Mouse (Mus musculus): Measurements from ENCODE around the gene Moxd1. TPM values are rescaled to one million over a fixed set of nuclear protein-coding genes. Genes with fewer than 3 reads are reported as not detected.

Gene Moxd1
- polyA plus RNA-seq, 1 experiment = 0.06 TPM

DNA sequence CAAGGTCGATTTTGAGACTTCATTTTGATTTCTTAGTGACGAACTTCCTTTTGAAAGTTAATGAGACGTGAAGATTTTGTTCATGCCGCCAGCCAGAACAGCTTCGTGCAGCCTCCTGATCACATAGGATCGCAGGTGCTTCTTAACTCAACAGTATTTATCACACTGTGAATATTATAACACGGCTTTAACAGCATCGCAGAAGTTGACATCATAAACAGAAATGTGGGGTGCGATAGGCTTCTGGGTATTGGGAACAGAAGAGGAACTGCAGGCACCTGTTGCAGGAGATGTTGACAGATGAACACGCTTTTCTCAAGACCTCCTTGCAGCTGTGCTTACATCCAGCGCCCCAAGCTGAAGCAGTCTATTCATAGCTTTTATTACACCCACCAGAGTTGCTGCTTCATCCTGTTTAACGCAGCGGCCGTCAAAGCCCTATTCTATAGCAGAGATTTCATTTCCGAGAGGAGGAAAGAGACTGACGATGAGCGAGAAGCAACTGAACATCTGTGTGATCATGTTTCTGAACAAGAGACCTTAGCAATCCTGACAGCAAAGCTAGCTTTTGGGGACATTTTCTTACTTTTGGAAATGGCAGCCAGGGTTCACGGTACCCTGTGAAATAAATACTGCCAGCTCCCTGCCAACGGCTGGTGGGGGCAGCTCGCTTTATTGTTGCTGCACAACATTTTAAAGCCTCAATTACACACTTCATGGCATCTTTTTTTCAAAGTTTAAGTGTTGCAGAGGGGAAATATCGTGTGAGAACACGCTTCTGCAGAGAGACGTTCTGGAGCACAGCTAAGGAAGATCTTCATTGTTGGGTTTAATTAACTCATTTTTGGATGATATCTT is 12.3 kb downstream of the Moxd1 start:
- Histone ChIP-seq H3K36me3 (ENCODE audit: control insufficient read depth, insufficient read depth, low read length) (no peaks in the 10 kb centered on the region), H3K27ac (ENCODE audit: insufficient read depth, low read length) (no peak overlapping the region), H3K4me1 (ENCODE audit: control insufficient read depth, insufficient read depth, insufficient read length) (no peaks in the 10 kb centered on the region), H3K27me3 (ENCODE audit: control insufficient read depth, insufficient read depth, low read length) (no peaks in the 10 kb centered on the region), H3K4me3 (ENCODE audit: extremely low read depth, insufficient read depth, insufficient read length) (no peak overlapping the region; the same call in 1 of the 2 replicates)
- TF ChIP-seq CTCF (IDR thresholded peaks at IDR 0.05; ENCODE audit: extremely low read depth, insufficient read depth, insufficient read length, insufficient replicate concordance) (no peak), POLR2A (IDR thresholded peaks at IDR 0.05; ENCODE audit: low read depth, low read length) (no peak)
- DNase-seq (ENCODE audit: low read depth in 1 of 2, low spot score in 2 of 2) = no peak
- WGBS = 41% methylated on average over 23 of the region's 23 CpGs

- Histone ChIP-seq H3K4me1 (ENCODE audit: control insufficient read depth, insufficient read depth, insufficient read length) (no peaks in the 10 kb centered on the region), H3K4me3 (ENCODE audit: extremely low read depth, insufficient read depth, insufficient read length) (no peak overlapping the region), H3K27ac (ENCODE audit: insufficient read depth, low read length) (no peak overlapping the region), H3K36me3 (ENCODE audit: control insufficient read depth, insufficient read depth, low read length) (no peaks in the 10 kb centered on the region), H3K27me3 (ENCODE audit: control insufficient read depth, insufficient read depth, low read length) (no peaks in the 10 kb centered on the region)
- 82% methylated on average over 4 of the region's 4 CpGs for WGBS
- DNase-seq (ENCODE audit: low read depth in 1 of 2, low spot score in 2 of 2) = no peak
- TF ChIP-seq CTCF (IDR thresholded peaks at IDR 0.05; ENCODE audit: extremely low read depth, insufficient read depth, insufficient read length, insufficient replicate concordance) = no peak
- no peak for TF ChIP-seq POLR2A (IDR thresholded peaks at IDR 0.05; ENCODE audit: low read depth, low read length)
Observed at GRCm38 (mm10) chr10:24246815-24247214, 23.5 kb downstream of the Moxd1 start.

GRCm38 (mm10) chr10:24248116-24248515 is 24.8 kb downstream of the Moxd1 start:
- no peak for DNase-seq (ENCODE audit: low read depth in 1 of 2, low spot score in 2 of 2)
- Histone ChIP-seq H3K4me3 (ENCODE audit: extremely low read depth, insufficient read depth, insufficient read length) (no peak overlapping the region), H3K27ac (ENCODE audit: insufficient read depth, low read length) (no peak overlapping the region), H3K27me3 (ENCODE audit: control insufficient read depth, insufficient read depth, low read length) (no peaks in the 10 kb centered on the region), H3K4me1 (ENCODE audit: control insufficient read depth, insufficient read depth, insufficient read length) (no peaks in the 10 kb centered on the region), H3K36me3 (ENCODE audit: control insufficient read depth, insufficient read depth, low read length) (no peaks in the 10 kb centered on the region)
- TF ChIP-seq CTCF (IDR thresholded peaks at IDR 0.05; ENCODE audit: extremely low read depth, insufficient read depth, insufficient read length, insufficient replicate concordance) (no peak), POLR2A (IDR thresholded peaks at IDR 0.05; ENCODE audit: low read depth, low read length) (no peak)

DNA sequence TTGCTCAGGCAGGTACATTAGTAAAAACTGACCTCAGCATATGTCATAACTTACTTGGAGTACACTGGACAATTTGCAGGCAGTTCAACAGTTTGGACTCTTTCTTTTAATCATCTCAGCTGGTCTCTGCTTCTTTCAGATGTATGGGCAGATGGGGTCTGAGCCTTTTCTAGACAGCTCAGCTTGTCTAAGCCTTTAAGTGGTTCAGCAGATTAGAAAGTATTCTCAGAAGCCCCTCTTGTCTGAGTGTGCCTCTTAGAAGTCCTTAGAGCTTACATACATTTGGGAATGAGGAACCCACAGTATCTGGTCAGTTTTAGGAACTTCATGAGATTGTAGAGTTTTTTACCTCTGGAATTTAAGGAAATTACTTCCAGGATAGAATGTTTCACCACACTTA is 28.3 kb downstream of the Moxd1 start:
- Histone ChIP-seq H3K27me3 (ENCODE audit: control insufficient read depth, insufficient read depth, low read length) (no peaks in the 10 kb centered on the region), H3K4me3 (ENCODE audit: extremely low read depth, insufficient read depth, insufficient read length) (no peak overlapping the region), H3K4me1 (ENCODE audit: control insufficient read depth, insufficient read depth, insufficient read length) (no peaks in the 10 kb centered on the region), H3K27ac (ENCODE audit: insufficient read depth, low read length) (no peak overlapping the region), H3K36me3 (ENCODE audit: control insufficient read depth, insufficient read depth, low read length) (no peaks in the 10 kb centered on the region)
- TF ChIP-seq CTCF (IDR thresholded peaks at IDR 0.05; ENCODE audit: extremely low read depth, insufficient read depth, insufficient read length, insufficient replicate concordance) (no peak), POLR2A (IDR thresholded peaks at IDR 0.05; ENCODE audit: low read depth, low read length) (no peak)
- DNase-seq (ENCODE audit: low read depth in 1 of 2, low spot score in 2 of 2) = no peak

DNA sequence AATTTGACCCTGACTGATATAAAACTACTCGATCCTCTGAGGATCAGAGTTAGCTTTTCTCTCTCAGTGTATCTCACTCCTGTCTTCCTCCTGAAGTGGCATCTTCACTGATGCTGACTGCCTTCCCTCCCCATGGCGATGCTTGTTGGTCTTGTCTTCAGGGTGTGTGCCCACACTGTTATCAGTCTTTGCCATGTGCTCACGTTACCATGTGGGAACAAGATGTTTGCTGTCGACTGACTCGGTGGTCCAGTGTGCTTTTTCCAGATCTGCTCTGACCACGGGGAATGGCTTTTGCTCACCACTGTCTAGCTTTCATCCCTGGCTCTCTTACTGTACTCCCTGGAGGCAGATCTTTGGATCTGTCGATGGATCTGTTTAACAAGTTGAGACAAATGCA is 34.8 kb downstream of the Moxd1 start:
- TF ChIP-seq POLR2A (IDR thresholded peaks at IDR 0.05; ENCODE audit: low read depth, low read length) (no peak), CTCF (IDR thresholded peaks at IDR 0.05; ENCODE audit: extremely low read depth, insufficient read depth, insufficient read length, insufficient replicate concordance) (no peak)
- H3K4me1 ChIP-seq (ENCODE audit: control insufficient read depth, insufficient read depth, insufficient read length) = no peaks in the 10 kb centered on the region
- no peak for DNase-seq (ENCODE audit: low read depth in 1 of 2, low spot score in 2 of 2)
- H3K36me3 ChIP-seq (ENCODE audit: control insufficient read depth, insufficient read depth, low read length) = no peaks in the 10 kb centered on the region
- H3K27me3 ChIP-seq (ENCODE audit: control insufficient read depth, insufficient read depth, low read length) = no peaks in the 10 kb centered on the region
- H3K4me3 ChIP-seq (ENCODE audit: extremely low read depth, insufficient read depth, insufficient read length) = no peak overlapping the region
- no peak overlapping the region for H3K27ac ChIP-seq (ENCODE audit: insufficient read depth, low read length)
- WGBS = 85% methylated on average over 7 of the region's 7 CpGs

- H3K4me3 ChIP-seq (ENCODE audit: extremely low read depth, insufficient read depth, insufficient read length) = no peak overlapping the region
- no peak for DNase-seq (ENCODE audit: low read depth in 1 of 2, low spot score in 2 of 2)
- no peaks in the 10 kb centered on the region for H3K27me3 ChIP-seq (ENCODE audit: control insufficient read depth, insufficient read depth, low read length)
- no peaks in the 10 kb centered on the region for H3K36me3 ChIP-seq (ENCODE audit: control insufficient read depth, insufficient read depth, low read length)
- 89% methylated on average over 3 of the region's 3 CpGs for WGBS
- no peak overlapping the region for H3K27ac ChIP-seq (ENCODE audit: insufficient read depth, low read length)
- no peaks in the 10 kb centered on the region for H3K4me1 ChIP-seq (ENCODE audit: control insufficient read depth, insufficient read depth, insufficient read length)
- TF ChIP-seq POLR2A (IDR thresholded peaks at IDR 0.05; ENCODE audit: low read depth, low read length) (no peak), CTCF (IDR thresholded peaks at IDR 0.05; ENCODE audit: extremely low read depth, insufficient read depth, insufficient read length, insufficient replicate concordance) (no peak)
Observed at GRCm38 (mm10) chr10:24258885-24259284, 35.6 kb downstream of the Moxd1 start.
